Mouse (Mus musculus) heart, adult 9 months (tissue): Measurements from ENCODE around the gene D10Jhu81e.

ENCODE experiments used
- DNase-seq, 2 experiments: peaks; one replicate each; pipeline ENCODE4 v3.0.0; 2022; ENCODE audit warnings: low spot score in 2 of 2

D10Jhu81e gene

GRCm38 (mm10) chr10:78163241-78163640 is 6.3 kb downstream of the D10Jhu81e start:
- no peak for DNase-seq

GRCm38 (mm10) chr10:78162646-78163045 is 6.9 kb downstream of the D10Jhu81e start:
- no peak for DNase-seq

- DNase-seq: no peak
Measured at GRCm38 (mm10) chr10:78161096-78161495, 8.5 kb downstream of the D10Jhu81e start.

- DNase-seq: peak in 1 of 2 experiments; percentile 31
Measured at GRCm38 (mm10) chr10:78160369-78161095, 9.1 kb downstream of the D10Jhu81e start.

GRCm38 (mm10) chr10:78159906-78160305 is 9.7 kb downstream of the D10Jhu81e start:
- DNase-seq: peak; percentile 80 to 93

- DNase-seq: peak; percentile 52 to 74
Measured at GRCm38 (mm10) chr10:78159252-78159878, 10.2 kb downstream of the D10Jhu81e start.

GRCm38 (mm10) chr10:78158041-78158440 is 11.5 kb downstream of the D10Jhu81e start:
- DNase-seq: no peak

GRCm38 (mm10) chr10:78156926-78157325 is 12.7 kb downstream of the D10Jhu81e start:
- no peak for DNase-seq

GRCm38 (mm10) chr10:78148834-78149766 is 20.5 kb downstream of the D10Jhu81e start:
- no peak for DNase-seq

GRCm38 (mm10) chr10:78147908-78148441 is 21.6 kb downstream of the D10Jhu81e start:
- DNase-seq: no peak

- DNase-seq: no peak
Measured at GRCm38 (mm10) chr10:78143727-78144505, 25.7 kb downstream of the D10Jhu81e start.

- no peak for DNase-seq
Measured at GRCm38 (mm10) chr10:78140843-78141242, 28.7 kb downstream of the D10Jhu81e start.

GRCm38 (mm10) chr10:78140251-78140600 is 29.4 kb downstream of the D10Jhu81e start:
- no peak for DNase-seq

- no peak for DNase-seq
Measured at GRCm38 (mm10) chr10:78139572-78140250, 29.9 kb downstream of the D10Jhu81e start.

- DNase-seq: peak; percentile 76 to 82
Measured at GRCm38 (mm10) chr10:78138812-78139523, 30.6 kb downstream of the D10Jhu81e start.

GRCm38 (mm10) chr10:78137191-78137590 is 32.4 kb downstream of the D10Jhu81e start:
- DNase-seq: no peak

- no peak for DNase-seq
Measured at GRCm38 (mm10) chr10:78135947-78136346, 33.6 kb downstream of the D10Jhu81e start.

- DNase-seq: peak; percentile 58 to 60
Measured at GRCm38 (mm10) chr10:78134975-78135798, 34.4 kb downstream of the D10Jhu81e start.

- DNase-seq: no peak
Measured at GRCm38 (mm10) chr10:78134400-78134799, 35.2 kb downstream of the D10Jhu81e start.
